In the genomic region with DNA sequence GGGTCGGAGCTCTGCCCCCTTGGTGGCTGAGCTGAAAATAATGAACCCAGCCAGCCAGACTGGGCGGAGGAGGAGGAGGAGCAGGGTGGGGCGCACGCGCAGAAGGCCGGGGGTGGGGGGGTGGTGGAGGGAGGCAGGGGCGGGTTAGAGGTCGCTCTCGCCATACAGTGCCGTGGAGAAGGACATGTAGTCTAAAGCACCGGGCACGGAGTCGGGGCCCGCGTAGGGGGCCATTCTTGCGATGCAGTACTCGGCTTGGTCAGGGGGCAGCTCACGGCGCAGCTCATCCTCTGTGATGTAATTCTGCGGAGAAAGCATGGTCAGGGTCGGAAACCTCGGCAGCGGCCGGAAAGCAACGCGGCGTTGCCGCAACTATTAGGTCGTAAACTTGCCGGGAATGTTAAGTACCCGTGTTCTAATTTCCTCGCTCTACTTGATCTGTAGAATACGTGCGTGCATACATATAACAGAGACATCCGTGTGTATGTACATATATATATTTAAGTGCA, we compare ENCODE assay signal across 8 mouse cellular contexts. TPM values are rescaled to one million over a fixed set of nuclear protein-coding genes. Genes with fewer than 3 reads are reported as not detected.
DNase-seq lines count a peak whose midpoint lies in the region; ATAC-seq lines count a peak whose summit lies in the region.

No protein-coding gene starts in this region.

- peak; percentile 94 for DNase-seq in ZHBTc4 (ENCODE audit: low read depth, low spot score)
- DNase-seq in gastrocnemius, postnatal 14 days, result peak; percentile 86
- peak; percentile 42 to 87 for DNase-seq in left cerebral cortex, adult 9 months (ENCODE audit: low spot score in 2 of 2)
- DNase-seq in right cerebral cortex, postnatal 10 days (ENCODE audit: low spot score in 2 of 2), result peak; percentile 87
- DNase-seq in urinary bladder, postnatal 14 days (ENCODE audit: low spot score), result peak; percentile 82

- H3K4me1 ChIP-seq in megakaryocyte, embryonic 14.5 days, result peaks cover 33% of the 10 kb centered on the region

- H3K9me3 ChIP-seq in megakaryocyte, embryonic 14.5 days, result no peaks in the 10 kb centered on the region

- intact Hi-C loops in gastrocnemius, postnatal 14 days (cut with DNase I; ENCODE audit: low total_unique reads), result no loop called here

- peaks cover 87% of the 10 kb centered on the region for H3K36me3 ChIP-seq in megakaryocyte, embryonic 14.5 days (replicated peaks; ENCODE audit: low read length)

- peak overlapping the region; percentile 92 for H3K4me3 ChIP-seq in megakaryocyte, embryonic 14.5 days (replicated peaks)

- peak; percentile 95 for ATAC-seq in common myeloid progenitor, adult 5-6 weeks (replicated peaks; ENCODE audit: low read depth, poor library complexity, severe bottlenecking)
- ATAC-seq in inflammation-experienced regulatory T-cells, adult 6 months, result peak; percentile 78

- no peaks in the 10 kb centered on the region for H3K27me3 ChIP-seq in megakaryocyte, embryonic 14.5 days (replicated peaks)

RNA-seq across cellular contexts. Expression of a gene that starts 55.4 kb away (rescaled TPM):
- total RNA-seq in common myeloid progenitor, adult 5-6 weeks (2017), result 14.5 and 17.7 TPM in 2 replicates
- 10 to 100 TPM; 42.4 to 53.9 TPM for total RNA-seq in gastrocnemius, postnatal 14 days (2021)
- polyA plus RNA-seq in inflammation-experienced regulatory T-cells, adult 6 months (2017; shearing (Covaris generic)), result 100 to 1,000 TPM; 109 to 177 (median 123) TPM
- 206 and 219 TPM in 2 replicates for polyA plus RNA-seq in megakaryocyte, embryonic 14.5 days (2012; ENCODE audit: insufficient read depth, low replicate concordance)

Comparison
In these comparisons a context has a peak if more than half of its experiments do, and no peak if none do; other contexts are left out.
1. Peak in every context shown above with its lines: DNase-seq, ATAC-seq and H3K4me3 ChIP-seq.